Mouse (Mus musculus) stomach, embryonic 15.5 days (tissue): ENCODE results near the gene Lefty1. TPM values are rescaled to one million over a fixed set of nuclear protein-coding genes. Genes with fewer than 3 reads are reported as not detected.

Experiments used
- polyA plus RNA-seq: library from polyadenylated mRNA; unstranded; fragments of >200 nt; fragmentation: Nextera tagmentation; extraction: Ambion mirVana; gene quantifications from 2 replicates; pipeline ENCODE4 v1.2.1, GENCODE M21; 2015

The Lefty1 gene
- polyA plus RNA-seq, 1 experiment from 2014 or later = 3.7 TPM

Other genes starting within 250 kb of the Lefty1 start
- 0.28 TPM in 2 replicates for gene Mixl1, start 238.0 kb upstream of the Lefty1 start, polyA plus RNA-seq
- gene Acbd3, start 209.0 kb upstream of the Lefty1 start, polyA plus RNA-seq = 23.7 and 23.9 TPM in 2 replicates
- 1,924 and 2,089 TPM in 2 replicates for gene H3f3a, start 121.1 kb upstream of the Lefty1 start, polyA plus RNA-seq
- 30.7 and 34.4 TPM in 2 replicates for gene Sde2, start 83.9 kb upstream of the Lefty1 start, polyA plus RNA-seq
- gene Lefty2, start 41.9 kb upstream of the Lefty1 start, polyA plus RNA-seq = not detected in 2 replicates
- 101 and 109 TPM in 2 replicates for gene Pycr2, start 30.7 kb upstream of the Lefty1 start, polyA plus RNA-seq
- gene Tmem63a, start 7.3 kb downstream of the Lefty1 start, polyA plus RNA-seq = 20.9 and 23.0 TPM in 2 replicates
- gene Ephx1, start 85.9 kb downstream of the Lefty1 start, polyA plus RNA-seq = 9.5 and 10.5 TPM in 2 replicates
- gene 9130409I23Rik, start 116.2 kb downstream of the Lefty1 start, polyA plus RNA-seq = not detected in 2 replicates
- 26.4 and 27.9 TPM in 2 replicates for gene Nvl, start 209.2 kb downstream of the Lefty1 start, polyA plus RNA-seq
- gene Cnih4, start 209.7 kb downstream of the Lefty1 start, polyA plus RNA-seq = 120 and 125 TPM in 2 replicates